Mouse (Mus musculus) heart, embryonic 12.5 days (tissue): ENCODE data around the gene Mad1l1. TPM values are rescaled to one million over a fixed set of nuclear protein-coding genes. Genes with fewer than 3 reads are reported as not detected.

ENCODE experiments used
- ATAC-seq: fragments of 200-750 bp; cut with Nextera tagmentation; 2 replicates; pipeline ENCODE4 v1.8.0; 2017; ENCODE audit warnings: moderate TSS enrichment, moderate library complexity; ENCODE audit not compliant: insufficient number of reproducible peaks, low FRiP score
- H3K27ac ChIP-seq: fragments of 300-500 bp; sonication (generic); 2 replicates; pipeline ENCODE4 v1.5.1; 2016; ENCODE audit warnings: mild to moderate bottlenecking, moderate library complexity; ENCODE audit not compliant: poor library complexity, severe bottlenecking
- H3K27me3 ChIP-seq: fragments of 300-500 bp; sonication (generic); replicated peaks from 2 replicates; pipeline ENCODE4 v1.6.1; 2016; ENCODE audit warnings: mild to moderate bottlenecking, moderate library complexity
- H3K36me3 ChIP-seq: fragments of 300-500 bp; sonication (generic); 2 replicates; pipeline ENCODE4 v1.6.1; 2016; ENCODE audit warnings: mild to moderate bottlenecking, moderate library complexity
- H3K4me1 ChIP-seq: fragments of 300-500 bp; sonication (generic); replicated peaks from 2 replicates; pipeline ENCODE4 v1.6.1; 2016; ENCODE audit warnings: mild to moderate bottlenecking
- H3K4me2 ChIP-seq: fragments of 300-500 bp; sonication (generic); 2 replicates; pipeline ENCODE4 v1.6.1; 2016; ENCODE audit warnings: mild to moderate bottlenecking, moderate library complexity
- H3K4me3 ChIP-seq: fragments of 300-500 bp; sonication (generic); 2 replicates; pipeline ENCODE4 v1.5.1; 2016; ENCODE audit warnings: mild to moderate bottlenecking
- H3K9ac ChIP-seq: fragments of 300-500 bp; sonication (generic); 2 replicates; pipeline ENCODE4 v1.6.1; 2016; ENCODE audit warnings: mild to moderate bottlenecking, moderate library complexity
- H3K9me3 ChIP-seq: fragments of 300-500 bp; sonication (generic); replicated peaks from 2 replicates; pipeline ENCODE4 v1.6.1; 2016; ENCODE audit warnings: mild to moderate bottlenecking, moderate library complexity
- whole genome bisulfite sequencing: fragments of 180-500 bp; shearing (Covaris S2); methylation state at CpG from one replicate; pipeline ENCODE4 v1.1.7; 2016; 5-methylcytosine and 5-hydroxymethylcytosine counted together
- polyA plus RNA-seq: library from polyadenylated mRNA; unstranded; fragments of >200 nt; fragmentation: Nextera tagmentation; extraction: Ambion mirVana; gene quantifications from 2 replicates; pipeline ENCODE4 v1.2.1, GENCODE M21; 2016

Gene Mad1l1
- polyA plus RNA-seq, 1 experiment from 2014 or later, result 26.3 TPM

- Histone ChIP-seq H3K4me2 (no peak overlapping the region), H3K4me1 (no peaks in the 10 kb centered on the region), H3K9me3 (no peaks in the 10 kb centered on the region), H3K9ac (no peak overlapping the region), H3K36me3 (no peaks in the 10 kb centered on the region; the same call in 1 of the 2 replicates), H3K4me3 (no peak overlapping the region), H3K27me3 (no peaks in the 10 kb centered on the region), H3K27ac (no peak overlapping the region)
- 89% methylated on average over 9 of the region's 9 CpGs for WGBS
- no peak for ATAC-seq
Observed at GRCm38 (mm10) chr5:140128414-140128981, 192.9 kb downstream of the Mad1l1 start.

- H3K27me3 ChIP-seq, result no peaks in the 10 kb centered on the region
- ATAC-seq, result no peak
- no peak overlapping the region for H3K9ac ChIP-seq
- WGBS, result 88% methylated on average over 7 of the region's 7 CpGs
- H3K4me1 ChIP-seq, result no peaks in the 10 kb centered on the region
- no peak overlapping the region for H3K27ac ChIP-seq
- no peak overlapping the region for H3K4me2 ChIP-seq
- H3K36me3 ChIP-seq, result no peaks in the 10 kb centered on the region; the same call in 1 of the 2 replicates
- no peak overlapping the region for H3K4me3 ChIP-seq
- no peaks in the 10 kb centered on the region for H3K9me3 ChIP-seq
Observed at GRCm38 (mm10) chr5:140127981-140128380, 193.4 kb downstream of the Mad1l1 start.

GRCm38 (mm10) chr5:140124626-140125025 is 196.7 kb downstream of the Mad1l1 start:
- ATAC-seq, result no peak
- WGBS, result 86% methylated on average over 1 of the region's 1 CpGs
- H3K27ac ChIP-seq, result no peak overlapping the region
- H3K4me3 ChIP-seq, result no peak overlapping the region
- no peaks in the 10 kb centered on the region; the same call in 1 of the 2 replicates for H3K36me3 ChIP-seq
- no peak overlapping the region for H3K9ac ChIP-seq
- no peaks in the 10 kb centered on the region for H3K9me3 ChIP-seq
- no peaks in the 10 kb centered on the region for H3K27me3 ChIP-seq
- no peaks in the 10 kb centered on the region for H3K4me1 ChIP-seq
- no peak overlapping the region for H3K4me2 ChIP-seq

GRCm38 (mm10) chr5:140123640-140124366 is 197.5 kb downstream of the Mad1l1 start:
- H3K9ac ChIP-seq, result no peak overlapping the region
- H3K9me3 ChIP-seq, result no peaks in the 10 kb centered on the region
- ATAC-seq, result no peak
- H3K27ac ChIP-seq, result no peak overlapping the region
- no peak overlapping the region for H3K4me3 ChIP-seq
- no peaks in the 10 kb centered on the region for H3K27me3 ChIP-seq
- H3K36me3 ChIP-seq, result no peaks in the 10 kb centered on the region; the same call in 1 of the 2 replicates
- H3K4me1 ChIP-seq, result no peaks in the 10 kb centered on the region
- no peak overlapping the region for H3K4me2 ChIP-seq
- 76% methylated on average over 4 of the region's 4 CpGs for WGBS

GRCm38 (mm10) chr5:140123194-140123593 is 198.2 kb downstream of the Mad1l1 start:
- no peaks in the 10 kb centered on the region; the same call in 1 of the 2 replicates for H3K36me3 ChIP-seq
- no peak overlapping the region for H3K4me3 ChIP-seq
- H3K27me3 ChIP-seq, result no peaks in the 10 kb centered on the region
- no peak overlapping the region for H3K27ac ChIP-seq
- H3K9ac ChIP-seq, result no peak overlapping the region
- H3K4me2 ChIP-seq, result no peak overlapping the region
- H3K9me3 ChIP-seq, result no peaks in the 10 kb centered on the region
- WGBS, result 49% methylated on average over 5 of the region's 5 CpGs
- H3K4me1 ChIP-seq, result no peaks in the 10 kb centered on the region
- ATAC-seq, result no peak

- no peak overlapping the region for H3K4me3 ChIP-seq
- 88% methylated on average over 3 of the region's 3 CpGs for WGBS
- no peak overlapping the region for H3K9ac ChIP-seq
- no peaks in the 10 kb centered on the region for H3K9me3 ChIP-seq
- H3K27me3 ChIP-seq, result no peaks in the 10 kb centered on the region
- H3K27ac ChIP-seq, result no peak overlapping the region
- no peak overlapping the region for H3K4me2 ChIP-seq
- no peak for ATAC-seq
- H3K36me3 ChIP-seq, result no peaks in the 10 kb centered on the region
- peaks cover 3% of the 10 kb centered on the region for H3K4me1 ChIP-seq
Observed at GRCm38 (mm10) chr5:140121966-140122365, 199.4 kb downstream of the Mad1l1 start.

- WGBS, result 91% methylated on average over 3 of the region's 3 CpGs
- Histone ChIP-seq H3K4me2 (no peak overlapping the region), H3K4me1 (peaks cover 29% of the 10 kb centered on the region), H3K36me3 (peaks cover 3% of the 10 kb centered on the region; the same call in 1 of the 2 replicates), H3K9me3 (no peaks in the 10 kb centered on the region), H3K27me3 (no peaks in the 10 kb centered on the region), H3K27ac (no peak overlapping the region), H3K4me3 (no peak overlapping the region), H3K9ac (no peak overlapping the region)
- ATAC-seq, result no peak
Observed at GRCm38 (mm10) chr5:140118921-140119320, 202.4 kb downstream of the Mad1l1 start.

GRCm38 (mm10) chr5:140117968-140118367 is 203.4 kb downstream of the Mad1l1 start:
- H3K9me3 ChIP-seq, result no peaks in the 10 kb centered on the region
- H3K27ac ChIP-seq, result no peak overlapping the region
- peaks cover 29% of the 10 kb centered on the region for H3K4me1 ChIP-seq
- no peak overlapping the region for H3K4me3 ChIP-seq
- no peak overlapping the region for H3K4me2 ChIP-seq
- H3K27me3 ChIP-seq, result no peaks in the 10 kb centered on the region
- H3K9ac ChIP-seq, result no peak overlapping the region
- H3K36me3 ChIP-seq, result peaks cover 3% of the 10 kb centered on the region; the same call in 1 of the 2 replicates
- no peak for ATAC-seq

GRCm38 (mm10) chr5:140115434-140116271 is 205.7 kb downstream of the Mad1l1 start:
- H3K27me3 ChIP-seq, result no peaks in the 10 kb centered on the region
- no peak overlapping the region for H3K9ac ChIP-seq
- peaks cover 8% of the 10 kb centered on the region; the same call in 1 of the 2 replicates for H3K36me3 ChIP-seq
- peak overlapping the region; percentile 52 for H3K27ac ChIP-seq
- no peak overlapping the region for H3K4me3 ChIP-seq
- peak; percentile 70 for ATAC-seq
- no peaks in the 10 kb centered on the region for H3K9me3 ChIP-seq
- H3K4me2 ChIP-seq, result no peak overlapping the region
- WGBS, result 18% methylated on average over 8 of the region's 8 CpGs
- peaks cover 33% of the 10 kb centered on the region for H3K4me1 ChIP-seq

GRCm38 (mm10) chr5:140114512-140115060 is 206.8 kb downstream of the Mad1l1 start:
- Histone ChIP-seq H3K27ac (peak overlapping the region; percentile 52), H3K4me2 (no peak overlapping the region)
- ATAC-seq, result no peak

GRCm38 (mm10) chr5:140113281-140113680 is 208.1 kb downstream of the Mad1l1 start:
- 93% methylated on average over 2 of the region's 2 CpGs for WGBS
- Histone ChIP-seq H3K27ac (no peak overlapping the region), H3K9me3 (no peaks in the 10 kb centered on the region), H3K36me3 (peaks cover 8% of the 10 kb centered on the region; the same call in 1 of the 2 replicates), H3K4me2 (no peak overlapping the region), H3K4me1 (peaks cover 39% of the 10 kb centered on the region), H3K4me3 (no peak overlapping the region), H3K9ac (no peak overlapping the region), H3K27me3 (no peaks in the 10 kb centered on the region)
- ATAC-seq, result no peak

More at GRCm38 (mm10) chr5:140114512-140115060, 206.8 kb downstream of the Mad1l1 start:
- WGBS, result 76% methylated on average over 3 of the region's 3 CpGs
- H3K9ac ChIP-seq, result no peak overlapping the region
- peaks cover 39% of the 10 kb centered on the region for H3K4me1 ChIP-seq
- peaks cover 8% of the 10 kb centered on the region; the same call in 1 of the 2 replicates for H3K36me3 ChIP-seq
- no peak overlapping the region for H3K4me3 ChIP-seq
- H3K27me3 ChIP-seq, result no peaks in the 10 kb centered on the region
- no peaks in the 10 kb centered on the region for H3K9me3 ChIP-seq
